Mouse (Mus musculus) small intestine, adult 2 months (tissue): Measurements from ENCODE around the gene Lrrc8c.

Experiments used
- CTCF ChIP-seq: fragments of 200-500 bp; IDR thresholded peaks from 2 replicates; pipeline ENCODE4 v1.5.1; 2012; ENCODE audit warnings: low read depth, mild to moderate bottlenecking, control low read depth, inconsistent platforms, low read length, moderate library complexity, mixed read lengths; ENCODE audit not compliant: insufficient replicate concordance, insufficient read length; ENCODE audit errors: extremely low read depth
- POLR2A ChIP-seq: fragments of 200-500 bp; IDR thresholded peaks from 2 replicates; pipeline ENCODE4 v1.6.1; 2012; ENCODE audit warnings: low read depth, mild to moderate bottlenecking, control low read depth, inconsistent platforms, low read length, moderate library complexity

DNA sequence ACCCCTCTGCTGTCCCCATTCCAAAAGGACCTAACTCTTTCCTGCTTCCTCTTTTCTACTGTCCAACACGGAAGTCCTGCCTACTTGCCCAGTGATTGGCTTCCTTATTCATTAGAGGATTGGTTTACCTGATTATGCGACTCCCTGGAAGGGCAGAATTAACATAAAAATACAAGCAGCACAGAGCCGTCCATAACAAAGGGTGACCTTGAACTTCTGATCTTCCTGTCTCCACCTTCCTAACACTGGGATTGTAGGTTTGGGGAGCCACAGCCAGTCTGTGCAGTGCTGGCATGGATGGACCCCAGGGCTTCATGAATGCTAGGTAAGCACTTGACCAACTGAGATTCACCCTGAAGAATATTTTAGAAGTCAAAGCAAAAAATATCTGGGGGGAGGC is 25.9 kb downstream of the Lrrc8c start:
- no peak for TF ChIP-seq CTCF
- no peak for TF ChIP-seq POLR2A
